8 mouse cellular contexts compared by ENCODE assay signal in the genomic region with DNA sequence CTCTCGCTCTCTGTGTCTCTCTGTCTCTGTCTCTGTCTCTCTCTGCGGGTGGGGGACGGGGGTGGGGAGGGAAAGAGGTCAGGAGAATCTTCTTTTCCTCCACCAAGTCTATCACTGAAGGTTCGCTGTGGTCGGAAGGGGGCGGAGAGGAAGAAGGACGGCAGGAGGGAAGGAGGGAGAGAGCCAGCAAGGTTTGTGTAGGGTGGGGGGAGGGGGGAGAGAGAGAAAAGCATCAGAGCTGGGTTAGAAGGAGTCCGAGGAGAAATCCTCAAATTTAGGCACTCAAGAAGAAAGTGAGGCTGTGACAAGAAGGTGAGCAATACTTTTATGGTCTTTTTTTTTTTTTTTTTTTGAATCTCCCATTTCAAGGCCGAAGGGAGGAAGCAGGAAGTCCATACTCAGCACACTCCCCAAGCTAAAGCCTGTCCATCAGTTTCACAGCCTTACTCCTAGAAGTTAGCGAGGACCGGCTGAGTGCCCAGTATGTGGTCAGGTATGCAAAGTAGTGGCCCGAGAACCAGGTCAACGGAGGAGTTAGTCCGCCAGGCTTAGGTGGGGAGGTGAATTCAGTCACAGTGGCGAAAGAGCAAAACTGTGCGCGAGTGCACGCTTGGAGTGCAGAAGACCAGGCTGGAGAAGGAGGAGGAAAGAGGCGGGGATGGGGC. TPM values are rescaled to one million over a fixed set of nuclear protein-coding genes. Genes with fewer than 3 reads are reported as not detected.
A peak's percentile ranks its signal among the peaks of the same experiment; 100 is the strongest.
DNase-seq lines count a peak whose midpoint lies in the region; ATAC-seq lines count a peak whose summit lies in the region.

No protein-coding gene starts in this region.

- no peaks in the 10 kb centered on the region for H3K36me3 ChIP-seq in forebrain, embryonic 16.5 days (ENCODE audit: control insufficient read depth, insufficient read depth)
- no peaks in the 10 kb centered on the region for H3K36me3 ChIP-seq in intestine, embryonic 16.5 days (ENCODE audit: control insufficient read depth, insufficient read depth, low read length)

- 0 out of 2 replicates have a peak overlapping the region, but pooled peaks have one; percentile 41 for H3K27ac ChIP-seq in forebrain, embryonic 16.5 days (ENCODE audit: low read length)
- H3K27ac ChIP-seq in intestine, embryonic 16.5 days (ENCODE audit: low read length): peak overlapping the region; percentile 96

- peak; percentile 27 for ATAC-seq in forebrain, embryonic 16.5 days
- ATAC-seq in intestine, embryonic 16.5 days: peak; percentile 61

- peaks cover 12% of the 10 kb centered on the region for H3K4me1 ChIP-seq in forebrain, embryonic 16.5 days (replicated peaks; ENCODE audit: control insufficient read depth, insufficient read depth, low read length)
- peaks cover 2% of the 10 kb centered on the region; the same call in 1 of the 2 replicates for H3K4me1 ChIP-seq in intestine, embryonic 16.5 days (ENCODE audit: control insufficient read depth, insufficient read depth, low read length)

- peak overlapping the region; percentile 73 for H3K4me2 ChIP-seq in forebrain, embryonic 16.5 days (ENCODE audit: low read length)
- H3K4me2 ChIP-seq in intestine, embryonic 16.5 days (ENCODE audit: low read depth, low read length): peak overlapping the region; percentile 52

- WGBS in forebrain, embryonic 16.5 days: 14% methylated on average over 17 of the region's 19 CpGs
- 19% methylated on average over 19 of the region's 19 CpGs for WGBS in intestine, embryonic 16.5 days

- peak; percentile 42 for DNase-seq in urinary bladder, postnatal 25 days (ENCODE audit: low spot score)
- no peak for DNase-seq in urinary bladder, postnatal 10 days (ENCODE audit: low spot score)
- peak; percentile 28 for DNase-seq in cerebellum, adult 11-12 months
- peak; percentile 12 for DNase-seq in lung, postnatal 10 days
- peak; percentile 53 for DNase-seq in retina, postnatal 1 day
- no peak for DNase-seq in testis, postnatal 14 days (ENCODE audit: low spot score)

- H3K9me3 ChIP-seq in forebrain, embryonic 16.5 days (ENCODE audit: control insufficient read depth, low read length): no peaks in the 10 kb centered on the region
- H3K9me3 ChIP-seq in intestine, embryonic 16.5 days (ENCODE audit: control insufficient read depth, low read length): no peaks in the 10 kb centered on the region

- H3K9ac ChIP-seq in forebrain, embryonic 16.5 days (replicated peaks; ENCODE audit: low read depth, low read length): no peak overlapping the region; the same call in 1 of the 2 replicates
- H3K9ac ChIP-seq in intestine, embryonic 16.5 days (ENCODE audit: low read depth, low read length): peak overlapping the region; percentile 63

- no peaks in the 10 kb centered on the region for H3K27me3 ChIP-seq in forebrain, embryonic 16.5 days (replicated peaks; ENCODE audit: control insufficient read depth, insufficient read depth, low read length)
- no peaks in the 10 kb centered on the region for H3K27me3 ChIP-seq in intestine, embryonic 16.5 days (replicated peaks; ENCODE audit: control insufficient read depth, insufficient read depth, low read length)

- peak overlapping the region; percentile 60 for H3K4me3 ChIP-seq in forebrain, embryonic 16.5 days (replicated peaks; ENCODE audit: low read length)
- H3K4me3 ChIP-seq in intestine, embryonic 16.5 days (ENCODE audit: low read length): peak overlapping the region; percentile 63

RNA-seq across cellular contexts. Expression of a gene that starts 0.7 kb away (rescaled TPM):
- 24.0 and 26.1 TPM in 2 replicates for polyA plus RNA-seq in forebrain, embryonic 16.5 days (2015; fragmentation: Nextera tagmentation; extraction: Ambion mirVana)
- polyA plus RNA-seq in intestine, embryonic 16.5 days (2015; fragmentation: Nextera tagmentation; extraction: Ambion mirVana): 39.1 and 41.1 TPM in 2 replicates

Comparison
In these comparisons a context has a peak if more than half of its experiments do, and no peak if none do; other contexts are left out.
1. DNase-seq: peak in urinary bladder, postnatal 25 days (single experiment), cerebellum, adult 11-12 months (single experiment), lung, postnatal 10 days (single experiment) and retina, postnatal 1 day (single experiment); none in urinary bladder, postnatal 10 days (single experiment) and testis, postnatal 14 days (single experiment).